Mouse (Mus musculus): ENCODE measurements around the gene Rpl26. TPM values are rescaled to one million over a fixed set of nuclear protein-coding genes. Genes with fewer than 3 reads are reported as not detected.

Rpl26 gene
- total RNA-seq, 2 experiments from 2014 or later = 751 to 896 TPM

- no peak for ATAC-seq (replicated peaks; ENCODE audit: low FRiP score, poor library complexity, severe bottlenecking)
These were observed 54.7 kb downstream of the Rpl26 start for GRCm38 (mm10) chr11:68956107-68956506.

Other genes starting within 250 kb of the Rpl26 start
- gene Myh10, start 210.0 kb upstream of the Rpl26 start, total RNA-seq (2015; ENCODE audit: low replicate concordance) = 89.7 and 97.3 TPM in 2 replicates
- 76.2 and 81.0 TPM in 2 replicates for gene Myh10, start 210.0 kb upstream of the Rpl26 start, total RNA-seq (2017; ENCODE audit: low replicate concordance)
- 21.6 and 40.7 TPM in 2 replicates for gene Ndel1, start 29.7 kb upstream of the Rpl26 start, total RNA-seq (2015; ENCODE audit: low replicate concordance)
- 60.1 and 74.4 TPM in 2 replicates for gene Ndel1, start 29.7 kb upstream of the Rpl26 start, total RNA-seq (2017; ENCODE audit: low replicate concordance)
- not detected in 2 replicates for gene Rnf222, start 13.0 kb upstream of the Rpl26 start, total RNA-seq (2015; ENCODE audit: low replicate concordance)
- gene Rnf222, start 13.0 kb upstream of the Rpl26 start, total RNA-seq (2017; ENCODE audit: low replicate concordance) = not detected in 2 replicates
- gene Odf4, start 25.5 kb downstream of the Rpl26 start, total RNA-seq (2015; ENCODE audit: low replicate concordance) = not detected in 2 replicates
- not detected in 2 replicates for gene Odf4, start 25.5 kb downstream of the Rpl26 start, total RNA-seq (2017; ENCODE audit: low replicate concordance)
- gene Arhgef15, start 55.9 kb downstream of the Rpl26 start, total RNA-seq (2015; ENCODE audit: low replicate concordance) = not detected in 2 replicates
- not detected in 2 replicates for gene Arhgef15, start 55.9 kb downstream of the Rpl26 start, total RNA-seq (2017; ENCODE audit: low replicate concordance)
- 3.8 TPM in 1 of 2 replicates, not detected in the other for gene Slc25a35, start 66.5 kb downstream of the Rpl26 start, total RNA-seq (2015; ENCODE audit: low replicate concordance)
- 0.26 TPM in 1 of 2 replicates, not detected in the other for gene Slc25a35, start 66.5 kb downstream of the Rpl26 start, total RNA-seq (2017; ENCODE audit: low replicate concordance)
- gene Rangrf, start 73.6 kb downstream of the Rpl26 start, total RNA-seq (2015; ENCODE audit: low replicate concordance) = 6.8 and 13.4 TPM in 2 replicates
- 2.7 TPM in 2 replicates for gene Rangrf, start 73.6 kb downstream of the Rpl26 start, total RNA-seq (2017; ENCODE audit: low replicate concordance)
- gene Pfas, start 106.9 kb downstream of the Rpl26 start, total RNA-seq (2015; ENCODE audit: low replicate concordance) = 11.7 and 15.1 TPM in 2 replicates
- gene Pfas, start 106.9 kb downstream of the Rpl26 start, total RNA-seq (2017; ENCODE audit: low replicate concordance) = 16.1 and 23.4 TPM in 2 replicates
- 36.0 and 54.5 TPM in 2 replicates for gene Ctc1, start 114.3 kb downstream of the Rpl26 start, total RNA-seq (2015; ENCODE audit: low replicate concordance)
- gene Ctc1, start 114.3 kb downstream of the Rpl26 start, total RNA-seq (2017; ENCODE audit: low replicate concordance) = 16.7 and 27.1 TPM in 2 replicates
- gene Aurkb, start 144.1 kb downstream of the Rpl26 start, total RNA-seq (2015; ENCODE audit: low replicate concordance) = 328 and 403 TPM in 2 replicates
- gene Aurkb, start 144.1 kb downstream of the Rpl26 start, total RNA-seq (2017; ENCODE audit: low replicate concordance) = 422 and 478 TPM in 2 replicates
- gene Borcs6, start 158.1 kb downstream of the Rpl26 start, total RNA-seq (2015; ENCODE audit: low replicate concordance) = 2.9 and 4.7 TPM in 2 replicates
- gene Borcs6, start 158.1 kb downstream of the Rpl26 start, total RNA-seq (2017; ENCODE audit: low replicate concordance) = 2.2 and 3.1 TPM in 2 replicates
- 21.6 and 27.7 TPM in 2 replicates for gene Tmem107, start 169.2 kb downstream of the Rpl26 start, total RNA-seq (2015; ENCODE audit: low replicate concordance)
- 12.5 and 12.6 TPM in 2 replicates for gene Tmem107, start 169.2 kb downstream of the Rpl26 start, total RNA-seq (2017; ENCODE audit: low replicate concordance)
- 94.1 and 114 TPM in 2 replicates for gene Vamp2, start 186.9 kb downstream of the Rpl26 start, total RNA-seq (2015; ENCODE audit: low replicate concordance)
- 18.2 and 31.1 TPM in 2 replicates for gene Vamp2, start 186.9 kb downstream of the Rpl26 start, total RNA-seq (2017; ENCODE audit: low replicate concordance)
- 3.4 and 3.6 TPM in 2 replicates for gene Per1, start 193.6 kb downstream of the Rpl26 start, total RNA-seq (2015; ENCODE audit: low replicate concordance)
- 3.3 and 7.6 TPM in 2 replicates for gene Per1, start 193.6 kb downstream of the Rpl26 start, total RNA-seq (2017; ENCODE audit: low replicate concordance)
- not detected in 2 replicates for gene Hes7, start 218.8 kb downstream of the Rpl26 start, total RNA-seq (2015; ENCODE audit: low replicate concordance)
- not detected in 2 replicates for gene Hes7, start 218.8 kb downstream of the Rpl26 start, total RNA-seq (2017; ENCODE audit: low replicate concordance)
- gene 9130213A22Rik, start 221.0 kb downstream of the Rpl26 start, total RNA-seq (2015; ENCODE audit: low replicate concordance) = not detected in 2 replicates
- gene 9130213A22Rik, start 221.0 kb downstream of the Rpl26 start, total RNA-seq (2017; ENCODE audit: low replicate concordance) = not detected in 2 replicates
- not detected in 2 replicates for gene Aloxe3, start 224.3 kb downstream of the Rpl26 start, total RNA-seq (2015; ENCODE audit: low replicate concordance)
- 3.1 TPM in 1 of 2 replicates, not detected in the other for gene Aloxe3, start 224.3 kb downstream of the Rpl26 start, total RNA-seq (2017; ENCODE audit: low replicate concordance)

Measured in erythroid progenitor cell, adult 5-6 weeks (primary cell).